Mouse (Mus musculus): ENCODE measurements around the gene Sumf2. TPM values are rescaled to one million over a fixed set of nuclear protein-coding genes. Genes with fewer than 3 reads are reported as not detected.

The Sumf2 gene
- total and polyA plus RNA-seq, 3 experiments = 32.9 to 35.8 TPM; not detected in 1

DNA sequence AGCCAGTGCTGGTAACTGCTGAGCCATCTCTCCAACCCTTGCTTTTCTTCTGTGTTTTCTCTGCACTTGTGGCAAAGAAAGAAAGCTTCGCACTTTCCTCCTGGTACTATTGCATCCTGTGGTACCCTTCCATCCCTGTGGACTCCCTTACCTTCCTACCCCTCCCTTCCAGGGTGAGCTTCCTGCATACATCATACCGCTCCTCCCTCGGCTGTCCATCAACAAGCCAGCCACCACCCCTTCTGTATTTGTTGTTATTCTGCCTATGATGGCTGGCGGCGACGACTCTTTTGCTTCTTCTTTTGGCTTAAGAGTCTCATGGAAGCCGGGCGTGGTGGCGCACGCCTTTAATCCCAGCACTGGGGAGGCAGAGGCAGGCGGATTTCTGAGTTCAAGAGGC lies 28.3 kb downstream of the Sumf2 start:
- H3K36me3 ChIP-seq (ENCODE audit: control insufficient read depth in 1 of 2, insufficient read depth in 2 of 2, low read length in 2 of 2) = no peaks in the 10 kb centered on the region
- no peak for TF ChIP-seq SIN3A (IDR thresholded peaks at IDR 0.05; ENCODE audit: low read length)
- TF ChIP-seq RAD21 (IDR thresholded peaks at IDR 0.05; ENCODE audit: low read depth, low read length) = no peak
- TF ChIP-seq POLR2AphosphoS5 (IDR thresholded peaks at IDR 0.05; ENCODE audit: borderline replicate concordance, low read depth, low read length) = no peak
- no peak for TF ChIP-seq UBTF (IDR thresholded peaks at IDR 0.05; ENCODE audit: borderline replicate concordance, insufficient read depth, low read depth, low read length)
- TF ChIP-seq NRF1 (IDR thresholded peaks at IDR 0.05; ENCODE audit: insufficient read depth, low read depth, low read length, poor library complexity, severe bottlenecking) = no peak
- TF ChIP-seq MAFK (IDR thresholded peaks at IDR 0.05; ENCODE audit: borderline replicate concordance, low read depth, low read length) = no peak
- TF ChIP-seq ETS1 (IDR thresholded peaks at IDR 0.05; ENCODE audit: low read depth, low read length) = no peak
- TF ChIP-seq MAX (IDR thresholded peaks at IDR 0.05; ENCODE audit: low read length) = no peak
- no peak for TF ChIP-seq EP300 (IDR thresholded peaks at IDR 0.05; ENCODE audit: low read depth in 1 of 2, low read length in 2 of 2)
- H3K27me3 ChIP-seq (ENCODE audit: control insufficient read depth in 1 of 2, insufficient read depth in 2 of 2, low read length in 2 of 2) = no peaks in the 10 kb centered on the region
- no peaks in the 10 kb centered on the region for H3K79me2 ChIP-seq (ENCODE audit: control insufficient read depth, insufficient read depth, low read length, poor library complexity)
- no peak overlapping the region for H3K9ac ChIP-seq (ENCODE audit: control insufficient read depth, low read depth, low read length, poor library complexity, severe bottlenecking)
- no peak overlapping the region for H3K4me3 ChIP-seq (ENCODE audit: control insufficient read depth in 1 of 2, insufficient read depth in 1 of 2, low read depth in 2 of 2, low read length in 2 of 2)
- H3K9me3 ChIP-seq (replicated peaks; ENCODE audit: insufficient read depth, low read length) = no peaks in the 10 kb centered on the region
- H3K4me1 ChIP-seq (ENCODE audit: control insufficient read depth in 1 of 2, insufficient read depth in 2 of 2, low read length in 2 of 2) = no peaks in the 10 kb centered on the region
- DNase-seq (ENCODE audit: low read depth, low spot score) = no peak
- no peak overlapping the region for H3K27ac ChIP-seq (ENCODE audit: control insufficient read depth, low read depth, low read length)

DNA sequence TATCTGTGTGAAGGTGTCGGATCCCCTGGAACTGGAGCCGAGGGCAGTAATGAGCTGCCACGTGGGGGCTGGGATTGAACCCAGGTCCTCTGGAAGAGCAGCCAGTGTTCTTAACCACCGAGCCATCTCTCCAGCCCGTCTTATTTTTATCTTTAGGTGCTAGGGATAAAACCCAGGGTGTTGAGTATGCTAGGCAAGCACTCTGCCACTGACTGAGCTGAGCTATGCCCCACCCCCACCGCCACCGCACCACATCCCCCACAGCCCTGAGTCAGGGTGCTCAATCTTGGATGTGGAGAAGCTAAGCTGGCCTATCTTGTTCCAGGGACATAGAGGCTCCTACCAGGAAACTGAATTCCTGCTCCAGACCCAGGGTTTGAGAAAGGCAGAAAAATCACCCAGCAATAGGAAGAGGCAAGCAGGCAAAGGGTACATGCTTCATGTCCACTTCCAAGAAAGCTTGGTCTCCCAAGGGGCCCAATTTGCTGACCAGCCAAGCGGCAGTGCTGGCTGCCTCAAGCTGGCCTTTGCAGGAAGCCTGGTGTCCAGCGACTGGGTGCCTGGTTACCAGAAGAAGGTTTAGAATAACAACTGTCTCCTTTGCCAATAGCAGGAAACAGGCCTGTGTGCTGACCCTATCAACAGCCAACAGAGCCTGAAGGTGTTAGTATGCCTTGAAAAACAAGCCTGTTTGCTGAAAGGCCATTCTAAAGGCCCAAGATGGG lies 31.1 kb downstream of the Sumf2 start:
- Histone ChIP-seq H3K79me2 (ENCODE audit: control insufficient read depth, insufficient read depth, low read length, poor library complexity) (no peaks in the 10 kb centered on the region), H3K9me3 (replicated peaks; ENCODE audit: insufficient read depth, low read length) (no peaks in the 10 kb centered on the region), H3K27ac (ENCODE audit: control insufficient read depth, low read depth, low read length) (no peak overlapping the region), H3K4me3 (ENCODE audit: control insufficient read depth in 1 of 2, insufficient read depth in 1 of 2, low read depth in 2 of 2, low read length in 2 of 2) (no peak overlapping the region), H3K27me3 (ENCODE audit: control insufficient read depth in 1 of 2, insufficient read depth in 2 of 2, low read length in 2 of 2) (no peaks in the 10 kb centered on the region), H3K4me1 (ENCODE audit: control insufficient read depth in 1 of 2, insufficient read depth in 2 of 2, low read length in 2 of 2) (no peaks in the 10 kb centered on the region), H3K36me3 (ENCODE audit: control insufficient read depth in 1 of 2, insufficient read depth in 2 of 2, low read length in 2 of 2) (peaks cover 0 to 12% of the 10 kb centered on the region in 2 experiments; a peak in 2 of 4 replicates), H3K9ac (ENCODE audit: control insufficient read depth, low read depth, low read length, poor library complexity, severe bottlenecking) (no peak overlapping the region)
- no peak for TF ChIP-seq MYB (IDR thresholded peaks at IDR 0.05; ENCODE audit: low read depth, low read length)
- no peak for TF ChIP-seq E2F4 (IDR thresholded peaks at IDR 0.05; ENCODE audit: borderline replicate concordance, low read depth, low read length)
- no peak for DNase-seq (ENCODE audit: low read depth, low spot score)

GRCm38 (mm10) chr5:129878946-129879345 lies 32.2 kb downstream of the Sumf2 start:
- Histone ChIP-seq H3K9me3 (replicated peaks; ENCODE audit: insufficient read depth, low read length) (no peaks in the 10 kb centered on the region), H3K9ac (ENCODE audit: control insufficient read depth, low read depth, low read length, poor library complexity, severe bottlenecking) (no peak overlapping the region), H3K4me1 (ENCODE audit: control insufficient read depth in 1 of 2, insufficient read depth in 2 of 2, low read length in 2 of 2) (no peaks in the 10 kb centered on the region), H3K79me2 (ENCODE audit: control insufficient read depth, insufficient read depth, low read length, poor library complexity) (no peaks in the 10 kb centered on the region), H3K4me3 (ENCODE audit: control insufficient read depth in 1 of 2, insufficient read depth in 1 of 2, low read depth in 2 of 2, low read length in 2 of 2) (no peak overlapping the region), H3K36me3 (ENCODE audit: control insufficient read depth in 1 of 2, insufficient read depth in 2 of 2, low read length in 2 of 2) (peaks cover 0 to 18% of the 10 kb centered on the region in 2 experiments; a peak in 2 of 4 replicates), H3K27ac (ENCODE audit: control insufficient read depth, low read depth, low read length) (no peak overlapping the region), H3K27me3 (ENCODE audit: control insufficient read depth in 1 of 2, insufficient read depth in 2 of 2, low read length in 2 of 2) (no peaks in the 10 kb centered on the region)
- TF ChIP-seq CTCF (IDR thresholded peaks at IDR 0.05 in 2 of 3, conservative IDR thresholded peaks at IDR 0.05 in 1 of 3; ENCODE audit: control insufficient read depth in 1 of 3, insufficient read depth in 1 of 3, low read depth in 2 of 3, low read length in 3 of 3, poor library complexity in 1 of 3, severe bottlenecking in 1 of 3) (peak in 2 of 3 experiments; percentile 15 to 16; a peak in 2 of 6 replicates), BHLHE40 (IDR thresholded peaks at IDR 0.05; ENCODE audit: borderline replicate concordance, low read depth, low read length) (no peak)
- no peak for DNase-seq (ENCODE audit: low read depth, low spot score)
